Mouse (Mus musculus) urinary bladder, postnatal 10 days (tissue): Measurements from ENCODE around the gene Rps26.

Experiments
- DNase-seq: peaks from one replicate; pipeline ENCODE4 v3.0.0; 2022; ENCODE audit warnings: low spot score

Rps26 gene

GRCm38 (mm10) chr10:128606483-128606882 is 20.1 kb downstream of the Rps26 start:
- DNase-seq, result no peak

- no peak for DNase-seq
These were observed 23.9 kb downstream of the Rps26 start for GRCm38 (mm10) chr10:128602470-128603128.

GRCm38 (mm10) chr10:128601499-128601898 is 25.0 kb downstream of the Rps26 start:
- no peak for DNase-seq

- DNase-seq, result no peak
These were observed 28.1 kb downstream of the Rps26 start for GRCm38 (mm10) chr10:128598476-128598875.

- DNase-seq, result no peak
These were observed 33.8 kb downstream of the Rps26 start for GRCm38 (mm10) chr10:128592797-128593196.

GRCm38 (mm10) chr10:128591436-128591835 is 35.1 kb downstream of the Rps26 start:
- no peak for DNase-seq

GRCm38 (mm10) chr10:128590193-128590690 is 36.3 kb downstream of the Rps26 start:
- DNase-seq, result no peak

GRCm38 (mm10) chr10:128589464-128590192 is 36.9 kb downstream of the Rps26 start, which contains the start of gene Erbb3:
Gene Erbb3, minus strand, starts transcription at chr10:128589652.
- DNase-seq, result peak; percentile 18

GRCm38 (mm10) chr10:128588775-128589463 is 37.6 kb downstream of the Rps26 start:
- DNase-seq, result no peak

- DNase-seq, result no peak
These were observed 38.4 kb downstream of the Rps26 start for GRCm38 (mm10) chr10:128588136-128588535.

- no peak for DNase-seq
These were observed 38.9 kb downstream of the Rps26 start for GRCm38 (mm10) chr10:128587697-128588096.

GRCm38 (mm10) chr10:128587120-128587519 is 39.4 kb downstream of the Rps26 start:
- DNase-seq, result no peak

- no peak for DNase-seq
These were observed 40.0 kb downstream of the Rps26 start for GRCm38 (mm10) chr10:128586546-128586945.

- DNase-seq, result no peak
These were observed 42.2 kb downstream of the Rps26 start for GRCm38 (mm10) chr10:128584386-128584785.

- no peak for DNase-seq
These were observed 42.9 kb downstream of the Rps26 start for GRCm38 (mm10) chr10:128583644-128584043.

GRCm38 (mm10) chr10:128579731-128580130 is 46.8 kb downstream of the Rps26 start:
- no peak for DNase-seq

GRCm38 (mm10) chr10:128579298-128579697 is 47.2 kb downstream of the Rps26 start:
- no peak for DNase-seq

- DNase-seq, result no peak
These were observed 48.2 kb downstream of the Rps26 start for GRCm38 (mm10) chr10:128578330-128578729.

GRCm38 (mm10) chr10:128575063-128575462 is 51.5 kb downstream of the Rps26 start:
- no peak for DNase-seq
